Mouse (Mus musculus) hindbrain, embryonic 10.5 days (tissue): ENCODE data around the gene Bag3. TPM values are rescaled to one million over a fixed set of nuclear protein-coding genes. Genes with fewer than 3 reads are reported as not detected.

ENCODE experiments used
- DNase-seq: peaks from one replicate; pipeline ENCODE4 v3.0.0-alpha.2; 2017; ENCODE audit warnings: low spot score
- H3K27ac ChIP-seq: fragments of 300-500 bp; sonication (generic); 2 replicates; pipeline ENCODE4 v1.5.1; 2016; ENCODE audit warnings: mild to moderate bottlenecking, moderate library complexity
- H3K27me3 ChIP-seq: fragments of 300-500 bp; sonication (generic); 2 replicates; pipeline ENCODE4 v1.6.1; 2016; ENCODE audit warnings: mild to moderate bottlenecking; ENCODE audit not compliant: poor library complexity, insufficient read depth, severe bottlenecking
- H3K36me3 ChIP-seq: fragments of 300-500 bp; sonication (generic); 2 replicates; pipeline ENCODE4 v1.6.1; 2016; ENCODE audit warnings: mild to moderate bottlenecking, moderate library complexity
- H3K4me1 ChIP-seq: fragments of 300-500 bp; sonication (generic); replicated peaks from 2 replicates; pipeline ENCODE4 v1.6.1; 2016; ENCODE audit warnings: mild to moderate bottlenecking
- H3K4me3 ChIP-seq: fragments of 300-500 bp; sonication (generic); 2 replicates; pipeline ENCODE4 v1.5.1; 2016; ENCODE audit warnings: mild to moderate bottlenecking, moderate library complexity
- H3K9me3 ChIP-seq: fragments of 300-500 bp; sonication (generic); 2 replicates; pipeline ENCODE4 v1.6.1; 2016; ENCODE audit warnings: mild to moderate bottlenecking, moderate library complexity
- WGBS: fragments of 180-500 bp; shearing (Covaris S2); methylation state at CpG from one replicate; pipeline ENCODE4 v1.1.7; 2016; 5-methylcytosine and 5-hydroxymethylcytosine counted together
- polyA plus RNA-seq: library from polyadenylated mRNA; unstranded; fragments of >200 nt; fragmentation: Nextera tagmentation; extraction: Ambion mirVana; gene quantifications from 2 replicates; pipeline ENCODE4 v1.2.1, GENCODE M21; 2016

The Bag3 gene
- polyA plus RNA-seq, 1 experiment from 2014 or later, result 7.2 TPM

DNA sequence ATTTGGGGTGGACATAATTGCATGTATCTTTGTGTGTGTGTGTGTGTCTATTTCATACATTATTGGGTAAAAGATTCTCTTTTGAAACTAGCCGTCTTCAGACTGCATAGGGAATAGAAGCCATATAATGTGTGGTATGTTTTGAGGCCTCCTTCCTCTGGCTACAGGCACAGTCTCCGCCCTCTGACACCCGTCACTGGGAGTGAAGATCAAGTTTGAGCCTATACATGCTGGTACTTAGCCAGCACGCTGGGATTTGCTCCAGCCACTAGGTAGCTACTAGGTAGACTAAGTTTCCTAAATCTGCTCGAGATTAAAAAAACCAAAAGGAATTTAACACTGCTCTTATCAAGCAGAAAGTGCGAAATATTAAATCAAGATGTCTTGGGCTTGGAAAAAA lies 3.2 kb downstream of the Bag3 start:
- Histone ChIP-seq H3K4me1 (peaks cover 52% of the 10 kb centered on the region), H3K36me3 (no peaks in the 10 kb centered on the region), H3K27ac (no peak overlapping the region), H3K9me3 (no peaks in the 10 kb centered on the region), H3K27me3 (peaks cover 35% of the 10 kb centered on the region), H3K4me3 (no peak overlapping the region)
- no peak for DNase-seq
- WGBS, result 82% methylated on average over 6 of the region's 6 CpGs

DNA sequence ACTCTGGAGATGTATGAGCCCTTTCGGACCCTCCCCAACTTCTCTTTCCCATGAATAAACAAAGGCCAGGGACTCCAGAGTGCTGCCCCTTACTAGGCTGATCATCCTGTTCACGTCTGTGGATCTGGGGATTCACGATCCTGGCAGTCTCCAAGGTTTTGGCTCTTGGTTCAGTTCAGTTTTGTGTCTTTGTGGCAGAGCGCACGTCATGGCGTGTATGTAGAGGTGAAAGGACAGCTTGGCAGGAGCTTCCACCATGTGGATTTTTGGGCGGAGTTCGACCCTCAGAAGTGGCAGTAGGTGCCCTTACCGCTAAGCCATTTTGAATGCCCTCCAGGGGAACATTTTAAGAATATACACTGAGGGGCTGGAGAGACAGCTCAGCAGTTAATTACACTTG lies 5.2 kb downstream of the Bag3 start:
- H3K27me3 ChIP-seq, result peaks cover 15% of the 10 kb centered on the region
- no peak for DNase-seq
- H3K4me1 ChIP-seq, result peaks cover 66% of the 10 kb centered on the region
- H3K4me3 ChIP-seq, result no peak overlapping the region
- H3K27ac ChIP-seq, result peak overlapping the region; percentile 40; the same call in 1 of the 2 replicates
- 80% methylated on average over 9 of the region's 9 CpGs for WGBS
- no peaks in the 10 kb centered on the region for H3K36me3 ChIP-seq
- H3K9me3 ChIP-seq, result no peaks in the 10 kb centered on the region

DNA sequence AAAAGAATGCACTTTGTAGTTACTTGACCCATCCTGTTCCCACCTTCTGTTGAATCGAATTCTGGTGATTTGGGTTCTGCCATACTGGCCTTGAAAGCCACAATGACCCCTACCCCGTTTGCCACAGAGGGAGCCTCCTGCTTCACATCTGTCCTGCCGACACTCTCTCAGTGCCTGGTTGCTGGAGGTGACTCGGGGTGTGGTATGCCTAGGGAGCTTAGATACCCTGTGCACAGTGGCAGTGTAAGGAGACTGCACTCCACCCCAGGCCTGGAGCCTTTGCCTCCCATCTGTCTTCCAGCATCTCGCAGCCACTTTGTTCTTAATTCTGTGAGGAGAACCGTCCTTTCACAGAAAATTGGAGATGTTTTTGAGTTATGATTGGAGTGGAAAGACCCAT lies 5.7 kb downstream of the Bag3 start:
- H3K4me1 ChIP-seq, result peaks cover 63% of the 10 kb centered on the region

DNA sequence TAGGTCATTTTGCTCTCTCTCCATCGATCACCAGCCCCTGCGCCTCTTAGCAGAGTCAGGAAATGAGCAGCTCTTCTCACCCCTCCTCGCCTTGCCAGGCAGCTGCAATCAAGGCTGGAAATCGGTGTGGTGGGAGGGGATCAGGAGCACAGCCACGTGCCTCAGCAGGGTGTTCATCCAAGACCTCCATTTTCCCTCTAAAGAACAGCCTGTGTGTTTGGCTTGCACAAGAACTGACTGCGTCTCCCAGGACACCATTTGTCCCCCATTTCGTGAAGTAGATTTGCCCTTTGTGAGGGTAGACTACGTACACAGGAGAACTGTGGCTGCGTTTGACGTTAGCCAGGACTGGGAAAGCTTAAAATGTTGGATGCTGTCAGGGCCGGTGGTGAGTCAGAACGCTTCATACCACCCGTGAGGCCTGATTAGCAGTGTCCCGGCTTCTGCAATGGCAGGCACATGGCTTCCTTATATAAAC lies 6.2 kb downstream of the Bag3 start:
- DNase-seq, result no peak
- WGBS, result 49% methylated on average over 14 of the region's 14 CpGs
- Histone ChIP-seq H3K27ac (peak overlapping the region; percentile 16), H3K27me3 (peaks cover 5% of the 10 kb centered on the region), H3K36me3 (no peaks in the 10 kb centered on the region), H3K4me1 (peaks cover 63% of the 10 kb centered on the region), H3K9me3 (no peaks in the 10 kb centered on the region), H3K4me3 (no peak overlapping the region)

More for the DNA sequence above, 5.7 kb downstream of the Bag3 start:
- peaks cover 10% of the 10 kb centered on the region for H3K27me3 ChIP-seq
- H3K27ac ChIP-seq, result 0 out of 2 replicates have a peak overlapping the region, but pooled peaks have one; percentile 24
- no peak overlapping the region for H3K4me3 ChIP-seq
- no peaks in the 10 kb centered on the region for H3K9me3 ChIP-seq
- 63% methylated on average over 6 of the region's 6 CpGs for WGBS
- H3K36me3 ChIP-seq, result no peaks in the 10 kb centered on the region
- no peak for DNase-seq

DNA sequence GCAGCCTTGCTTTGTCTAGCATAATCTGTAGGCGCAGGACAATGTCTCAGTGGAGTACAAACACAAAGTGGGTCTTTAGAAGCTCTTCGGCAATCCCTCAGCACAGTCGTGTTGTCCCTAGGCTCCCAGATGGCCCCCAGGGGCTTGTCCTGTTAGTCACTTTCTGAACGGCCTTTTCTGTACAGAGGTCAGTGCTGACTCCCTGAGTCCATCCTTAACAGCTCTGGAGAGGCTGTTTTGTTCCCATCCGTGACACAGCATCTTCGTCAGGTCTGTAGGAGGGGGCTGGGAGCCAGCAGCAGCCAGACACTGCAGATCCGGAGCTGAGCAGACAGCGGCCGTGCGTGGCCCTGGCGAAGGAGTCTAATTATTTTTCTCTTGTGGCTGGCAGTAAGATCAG lies 7.6 kb downstream of the Bag3 start:
- 21% methylated on average over 11 of the region's 11 CpGs for WGBS
- DNase-seq, result peak; percentile 48
- no peak overlapping the region for H3K4me3 ChIP-seq

DNA sequence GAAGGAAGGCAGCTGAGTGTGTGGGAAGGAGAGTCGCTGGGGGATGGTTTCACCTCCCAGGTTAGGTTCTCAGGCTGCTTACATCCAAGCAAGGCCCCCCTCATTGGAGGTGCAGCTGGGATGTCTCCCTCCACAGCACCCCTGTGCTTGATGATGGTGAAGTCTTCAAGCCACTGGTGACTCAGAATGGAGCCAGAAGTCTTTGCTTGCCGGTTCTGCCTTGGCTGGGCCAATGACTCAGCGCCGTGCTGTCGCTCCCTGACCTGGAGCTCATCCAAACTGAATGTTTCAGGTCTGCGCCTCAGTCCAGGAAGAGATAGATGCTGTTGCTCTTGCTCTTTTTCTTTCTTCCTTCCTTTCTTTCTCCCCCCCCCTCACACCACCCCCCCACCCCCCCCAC lies 8.5 kb downstream of the Bag3 start:
- 81% methylated on average over 6 of the region's 6 CpGs for WGBS
- Histone ChIP-seq H3K4me3 (no peak overlapping the region), H3K36me3 (no peaks in the 10 kb centered on the region), H3K4me1 (peaks cover 82% of the 10 kb centered on the region), H3K9me3 (no peaks in the 10 kb centered on the region), H3K27me3 (no peaks in the 10 kb centered on the region; the same call in 1 of the 2 replicates), H3K27ac (peak overlapping the region; percentile 78)
- no peak for DNase-seq

More for the DNA sequence above, 7.6 kb downstream of the Bag3 start:
- peak overlapping the region; percentile 78 for H3K27ac ChIP-seq
- H3K4me1 ChIP-seq, result peaks cover 77% of the 10 kb centered on the region
- H3K36me3 ChIP-seq, result no peaks in the 10 kb centered on the region
- no peaks in the 10 kb centered on the region; the same call in 1 of the 2 replicates for H3K27me3 ChIP-seq
- no peaks in the 10 kb centered on the region for H3K9me3 ChIP-seq

DNA sequence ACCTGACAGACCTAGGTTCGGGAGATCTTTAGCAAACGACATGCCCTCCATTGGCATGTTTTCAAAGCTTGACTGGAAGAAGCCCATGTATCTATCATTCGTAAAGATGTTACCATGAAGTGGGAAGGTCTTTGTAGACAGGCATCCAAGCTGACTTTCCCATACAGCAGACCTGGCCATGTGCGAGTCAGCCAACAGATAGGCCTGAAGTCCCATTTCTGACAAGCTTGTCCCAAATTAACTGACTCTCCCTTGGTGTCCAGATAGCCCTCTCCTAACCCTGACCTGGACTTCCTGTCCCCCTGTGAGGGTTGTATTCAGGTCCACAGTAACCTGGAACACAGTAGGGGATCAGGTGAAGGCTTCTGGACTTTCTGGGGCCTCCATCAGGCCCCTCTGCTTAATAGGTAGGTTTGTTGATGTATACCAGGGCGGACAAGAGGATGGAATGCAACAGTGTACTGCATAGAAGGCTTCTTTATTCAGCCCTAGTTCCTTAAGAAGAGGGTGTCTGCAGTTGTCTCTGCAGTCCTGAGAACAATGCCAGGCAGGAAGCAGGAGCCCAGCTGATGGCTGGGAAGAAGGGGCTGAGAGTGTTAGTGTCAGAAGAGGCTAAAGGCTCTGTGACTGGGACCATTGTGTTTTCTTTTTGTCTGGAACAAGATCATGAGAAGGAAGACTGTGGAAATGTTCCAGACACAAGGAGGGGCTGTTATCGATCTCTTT lies 9.2 kb downstream of the Bag3 start:
- H3K27ac ChIP-seq, result peak overlapping the region; percentile 78
- H3K27me3 ChIP-seq, result peaks cover 5% of the 10 kb centered on the region
- WGBS, result 76% methylated on average over 6 of the region's 6 CpGs
- H3K9me3 ChIP-seq, result no peaks in the 10 kb centered on the region
- no peaks in the 10 kb centered on the region for H3K36me3 ChIP-seq
- peaks cover 82% of the 10 kb centered on the region for H3K4me1 ChIP-seq
- DNase-seq, result no peak
- no peak overlapping the region for H3K4me3 ChIP-seq

DNA sequence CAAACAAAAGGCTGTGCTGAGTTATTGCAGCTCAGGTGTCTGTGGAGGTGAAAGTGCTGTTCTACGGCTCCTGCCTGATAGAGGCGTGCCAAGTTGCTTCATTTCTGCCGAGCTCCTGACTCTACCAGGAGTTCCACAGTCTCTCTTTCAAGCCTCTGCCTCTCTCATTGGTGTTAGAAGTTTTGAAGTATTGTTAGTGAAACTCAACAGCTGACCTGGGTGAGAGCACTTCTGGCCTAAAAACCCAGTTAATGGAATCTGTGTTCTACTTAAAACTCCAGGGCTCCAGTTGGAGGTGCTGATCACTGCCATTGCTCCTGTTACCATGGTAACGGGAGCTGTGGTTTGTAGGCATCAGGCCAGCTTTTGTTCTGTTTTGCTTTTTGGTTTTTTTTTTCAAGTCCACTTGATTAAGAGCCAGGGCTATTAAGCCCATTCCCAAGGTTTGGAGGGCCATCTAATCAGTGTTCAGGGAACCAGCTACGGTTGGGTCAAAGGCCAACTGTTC lies 11.6 kb downstream of the Bag3 start:
- H3K27ac ChIP-seq, result 0 out of 2 replicates have a peak overlapping the region, but pooled peaks have one; percentile 5

DNA sequence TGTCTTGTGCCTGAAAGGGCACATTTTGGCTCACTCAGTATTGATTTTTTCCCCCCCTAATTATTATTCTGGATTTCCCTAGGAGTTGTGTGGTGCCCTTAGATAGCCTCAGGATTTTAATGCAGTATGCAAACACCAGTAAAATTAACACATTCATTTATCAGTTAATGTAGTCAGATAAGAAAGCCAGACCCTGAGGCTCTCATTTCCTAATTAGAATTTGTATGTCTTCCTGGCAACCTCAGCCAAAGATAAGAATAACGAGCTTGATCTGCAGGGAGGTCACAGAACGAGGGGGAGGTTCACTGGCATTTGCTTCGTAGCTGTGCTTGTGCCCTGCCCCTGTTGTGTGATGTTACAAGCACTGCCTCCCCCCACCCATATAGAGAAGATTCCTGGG lies 12.7 kb downstream of the Bag3 start:
- Histone ChIP-seq H3K36me3 (no peaks in the 10 kb centered on the region), H3K4me1 (peaks cover 58% of the 10 kb centered on the region), H3K27me3 (peaks cover 13% of the 10 kb centered on the region; the same call in 1 of the 2 replicates), H3K4me3 (no peak overlapping the region), H3K9me3 (no peaks in the 10 kb centered on the region), H3K27ac (no peak overlapping the region)
- no peak for DNase-seq
- 33% methylated on average over 3 of the region's 3 CpGs for WGBS

More for the DNA sequence above, 11.6 kb downstream of the Bag3 start:
- DNase-seq, result no peak
- WGBS, result 60% methylated on average over 5 of the region's 5 CpGs
- Histone ChIP-seq H3K9me3 (no peaks in the 10 kb centered on the region), H3K27me3 (peaks cover 13% of the 10 kb centered on the region), H3K4me1 (peaks cover 68% of the 10 kb centered on the region), H3K36me3 (no peaks in the 10 kb centered on the region), H3K4me3 (no peak overlapping the region)

DNA sequence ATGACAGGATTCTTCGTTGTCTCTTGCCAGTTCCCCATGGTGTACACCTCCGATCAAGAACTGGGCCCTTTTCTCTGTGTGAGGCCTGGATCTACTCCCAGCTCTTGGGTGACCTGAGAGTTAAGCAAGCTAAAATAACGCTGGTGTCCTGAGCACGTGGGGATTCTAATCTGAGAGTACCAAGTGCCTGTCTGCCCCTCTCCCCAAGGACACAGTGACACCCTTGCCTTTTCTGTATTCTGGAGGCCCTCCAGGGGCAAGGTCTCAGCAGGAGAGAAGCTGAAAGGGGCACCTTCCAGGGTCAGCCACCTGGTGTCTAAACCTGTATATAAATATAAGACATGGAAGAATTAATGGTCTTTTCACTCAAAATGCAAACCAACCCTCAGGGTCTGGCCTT lies 14.3 kb downstream of the Bag3 start:
- Histone ChIP-seq H3K4me1 (peaks cover 53% of the 10 kb centered on the region), H3K36me3 (peaks cover 11% of the 10 kb centered on the region; the same call in 1 of the 2 replicates), H3K9me3 (no peaks in the 10 kb centered on the region), H3K27me3 (peaks cover 13% of the 10 kb centered on the region; the same call in 1 of the 2 replicates), H3K4me3 (no peak overlapping the region), H3K27ac (no peak overlapping the region)
- no peak for DNase-seq
- WGBS, result 86% methylated on average over 4 of the region's 4 CpGs

DNA sequence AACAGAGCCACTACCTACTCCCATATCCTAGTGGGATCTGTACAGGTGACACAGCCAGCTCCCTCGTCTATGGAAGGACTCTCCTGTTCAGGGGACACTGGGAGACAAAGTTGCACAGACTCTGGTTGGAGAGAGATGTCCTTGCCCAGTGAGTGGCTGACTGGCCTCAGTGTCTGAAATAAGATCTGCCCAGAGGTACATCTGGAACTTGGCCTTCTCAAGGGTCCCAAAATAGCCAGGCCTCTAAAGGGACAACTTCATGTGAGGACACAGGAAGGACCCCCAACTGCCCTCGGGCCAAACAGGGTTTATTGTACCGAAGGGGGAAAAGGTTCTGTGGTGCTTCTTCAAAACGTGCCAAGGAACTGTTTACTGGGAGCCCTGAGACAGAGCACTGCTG lies 14.8 kb downstream of the Bag3 start:
- no peak overlapping the region for H3K4me3 ChIP-seq
- peaks cover 13% of the 10 kb centered on the region; the same call in 1 of the 2 replicates for H3K27me3 ChIP-seq
- peaks cover 11% of the 10 kb centered on the region; the same call in 1 of the 2 replicates for H3K36me3 ChIP-seq
- no peaks in the 10 kb centered on the region for H3K9me3 ChIP-seq
- 74% methylated on average over 4 of the region's 4 CpGs for WGBS
- no peak overlapping the region for H3K27ac ChIP-seq
- no peak for DNase-seq
- H3K4me1 ChIP-seq, result peaks cover 48% of the 10 kb centered on the region

DNA sequence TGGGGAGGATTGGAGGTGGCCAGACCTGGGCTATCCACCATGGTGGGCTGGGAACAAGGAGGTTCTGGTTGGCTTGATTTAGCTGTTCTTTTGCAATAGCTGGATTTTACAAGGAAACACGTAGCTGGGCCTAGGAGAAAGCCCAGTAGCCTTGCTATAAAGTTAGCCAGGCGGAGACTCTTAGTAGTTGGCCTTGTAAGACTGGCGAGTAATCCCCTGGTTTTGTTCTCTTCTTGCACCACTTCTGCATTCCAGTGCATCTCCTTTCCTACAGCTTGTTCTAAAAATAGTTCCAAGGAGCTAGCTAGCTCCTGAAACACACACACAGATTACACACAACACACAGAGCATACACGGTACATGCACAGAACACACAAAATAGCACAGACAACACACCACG lies 15.4 kb downstream of the Bag3 start:
- Histone ChIP-seq H3K4me1 (peaks cover 42% of the 10 kb centered on the region), H3K4me3 (no peak overlapping the region), H3K27ac (no peak overlapping the region), H3K9me3 (no peaks in the 10 kb centered on the region), H3K27me3 (peaks cover 13% of the 10 kb centered on the region; the same call in 1 of the 2 replicates), H3K36me3 (peaks cover 11% of the 10 kb centered on the region; the same call in 1 of the 2 replicates)
- no peak for DNase-seq
- 87% methylated on average over 5 of the region's 5 CpGs for WGBS

DNA sequence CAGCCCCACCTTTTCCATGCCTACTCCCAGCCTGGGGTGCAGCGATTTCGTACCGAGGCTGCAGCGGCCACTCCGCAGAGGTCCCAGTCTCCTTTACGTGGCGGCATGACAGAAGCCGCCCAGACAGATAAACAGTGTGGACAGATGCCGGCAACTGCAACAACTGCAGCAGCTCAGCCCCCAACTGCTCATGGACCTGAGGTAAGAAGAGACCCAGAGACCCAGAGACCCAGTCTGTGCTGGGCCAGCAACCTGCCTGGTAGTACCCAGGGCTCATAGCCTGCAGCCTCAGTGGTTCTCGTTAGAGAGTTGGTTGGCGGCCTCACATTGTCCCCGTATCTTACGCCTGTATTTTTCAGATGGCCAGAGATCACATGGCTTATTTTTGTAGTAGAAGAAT lies 16.7 kb downstream of the Bag3 start:
- no peak overlapping the region for H3K27ac ChIP-seq
- peaks cover 34% of the 10 kb centered on the region for H3K4me1 ChIP-seq
- WGBS, result 98% methylated on average over 13 of the region's 13 CpGs

More for the DNA sequence above, 16.7 kb downstream of the Bag3 start:
- H3K36me3 ChIP-seq, result peaks cover 11% of the 10 kb centered on the region; the same call in 1 of the 2 replicates
- no peaks in the 10 kb centered on the region for H3K9me3 ChIP-seq
- no peak for DNase-seq
- peaks cover 13% of the 10 kb centered on the region; the same call in 1 of the 2 replicates for H3K27me3 ChIP-seq
- H3K4me3 ChIP-seq, result no peak overlapping the region
